Mouse (Mus musculus): ENCODE measurements at regions not wholly inside any gene's neighbourhood (a gene's known extent, or its start where the extent isn't known, plus 50 kb on each side); places are given as distances from the start of the nearest gene placed in this dataset.
"Not testable (repeated sequence)": the region's sequence is repeated elsewhere in the genome, so short reads cannot be mapped to it uniquely, and the experiment has no call there.

DNA sequence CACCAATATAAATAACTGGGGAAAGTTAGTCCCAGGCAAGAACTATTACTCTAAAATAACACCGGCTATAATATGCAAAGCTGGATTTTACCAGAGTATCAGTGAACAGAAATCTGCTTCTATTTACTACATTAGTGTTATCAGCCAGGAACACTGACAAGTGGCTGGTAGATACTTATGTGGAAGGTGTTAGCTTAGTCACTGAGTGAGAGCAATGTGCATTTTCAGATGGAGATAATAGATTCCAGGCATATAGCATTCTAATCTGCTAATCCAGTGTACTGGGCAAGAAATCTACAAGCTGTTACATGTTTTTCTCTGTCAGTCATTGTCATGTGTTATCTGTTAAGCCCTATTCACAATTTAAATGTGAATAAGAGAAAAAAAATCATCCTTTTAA, 1054.6 kb upstream of the Rag2 start:
- WGBS, result no CpG with 5 or more reads among the region's 1 CpGs
- not testable (repeated sequence) for H3K4me2 ChIP-seq; H3K27ac ChIP-seq (replicated peaks); H3K36me3 ChIP-seq; ATAC-seq (ENCODE audit: low read depth); H3K27me3 ChIP-seq; H3K4me1 ChIP-seq (replicated peaks); H3K9ac ChIP-seq; H3K4me3 ChIP-seq; H3K9me3 ChIP-seq

DNA sequence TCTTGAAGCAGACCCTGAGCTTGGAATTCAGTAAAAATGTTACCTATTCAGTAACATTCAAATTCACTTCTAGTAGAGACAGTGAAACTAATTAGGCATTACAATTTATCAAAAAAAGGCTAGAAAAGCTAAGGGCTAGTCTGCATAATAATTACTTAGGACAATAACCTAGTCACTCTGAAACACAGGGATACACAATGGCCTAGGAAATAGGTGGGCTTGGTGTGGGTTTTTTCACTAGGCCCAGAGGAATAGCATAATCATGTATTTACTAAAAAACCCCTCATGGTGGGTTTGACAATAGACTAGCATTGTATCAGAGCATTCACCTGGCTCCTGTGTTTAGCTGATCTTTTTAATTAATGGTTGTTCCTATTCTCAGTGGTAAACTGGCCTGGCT, 1033.9 kb upstream of the Rag2 start:
- H3K9ac ChIP-seq; H3K36me3 ChIP-seq; H3K4me3 ChIP-seq; H3K27ac ChIP-seq (replicated peaks); H3K27me3 ChIP-seq; H3K4me1 ChIP-seq (replicated peaks); H3K9me3 ChIP-seq; ATAC-seq (ENCODE audit: low read depth); H3K4me2 ChIP-seq: not testable (repeated sequence)

DNA sequence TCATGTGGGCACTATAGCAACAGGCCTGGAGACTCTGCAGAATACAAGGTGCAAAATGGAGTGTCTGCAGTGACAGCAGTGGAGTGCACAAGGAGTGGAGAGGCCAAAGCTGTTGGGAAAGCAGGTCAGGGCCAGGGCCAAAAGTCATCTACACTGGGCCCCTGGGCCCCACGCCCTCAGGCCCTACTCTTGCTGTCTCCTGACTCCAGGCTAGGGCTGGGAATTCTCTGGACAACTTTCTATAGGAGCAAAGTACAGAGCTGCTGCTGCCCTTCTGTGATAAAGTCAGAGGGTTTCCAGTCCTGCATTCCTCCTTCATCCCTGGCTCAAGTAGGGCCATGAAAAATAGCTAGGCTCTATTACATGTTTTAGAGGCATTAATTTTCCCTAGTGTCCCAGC, 998.3 kb upstream of the Rag2 start:
- H3K4me1 ChIP-seq (replicated peaks); H3K36me3 ChIP-seq; H3K27me3 ChIP-seq; ATAC-seq (ENCODE audit: low read depth); H3K4me2 ChIP-seq; H3K9me3 ChIP-seq; H3K4me3 ChIP-seq; H3K27ac ChIP-seq (replicated peaks); H3K9ac ChIP-seq: not testable (repeated sequence)
- no CpG with 5 or more reads among the region's 1 CpGs for WGBS

DNA sequence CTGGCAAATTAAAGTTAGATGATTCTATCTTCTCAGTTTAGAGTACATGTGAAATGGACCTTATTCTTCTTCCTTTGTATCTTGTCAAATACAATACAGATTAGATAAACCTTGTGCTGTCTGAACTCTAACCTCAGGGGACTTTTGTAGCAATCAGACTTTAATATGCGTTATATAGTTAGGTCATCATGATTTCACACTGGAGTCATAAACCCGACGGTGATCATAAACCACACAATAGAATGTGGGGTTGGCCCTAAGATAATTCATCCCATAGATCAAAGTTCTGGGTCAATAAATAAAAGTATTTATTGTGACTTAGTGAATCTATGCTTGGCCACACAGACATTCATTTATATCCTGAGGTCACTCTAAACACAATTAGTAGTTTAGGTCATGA, 971.8 kb upstream of the Rag2 start:
- not testable (repeated sequence) for H3K9me3 ChIP-seq; ATAC-seq (ENCODE audit: low read depth); H3K36me3 ChIP-seq; H3K4me3 ChIP-seq; H3K4me2 ChIP-seq; H3K27ac ChIP-seq (replicated peaks); H3K4me1 ChIP-seq (replicated peaks); H3K9ac ChIP-seq; H3K27me3 ChIP-seq
- WGBS, result no CpG with 5 or more reads among the region's 3 CpGs

DNA sequence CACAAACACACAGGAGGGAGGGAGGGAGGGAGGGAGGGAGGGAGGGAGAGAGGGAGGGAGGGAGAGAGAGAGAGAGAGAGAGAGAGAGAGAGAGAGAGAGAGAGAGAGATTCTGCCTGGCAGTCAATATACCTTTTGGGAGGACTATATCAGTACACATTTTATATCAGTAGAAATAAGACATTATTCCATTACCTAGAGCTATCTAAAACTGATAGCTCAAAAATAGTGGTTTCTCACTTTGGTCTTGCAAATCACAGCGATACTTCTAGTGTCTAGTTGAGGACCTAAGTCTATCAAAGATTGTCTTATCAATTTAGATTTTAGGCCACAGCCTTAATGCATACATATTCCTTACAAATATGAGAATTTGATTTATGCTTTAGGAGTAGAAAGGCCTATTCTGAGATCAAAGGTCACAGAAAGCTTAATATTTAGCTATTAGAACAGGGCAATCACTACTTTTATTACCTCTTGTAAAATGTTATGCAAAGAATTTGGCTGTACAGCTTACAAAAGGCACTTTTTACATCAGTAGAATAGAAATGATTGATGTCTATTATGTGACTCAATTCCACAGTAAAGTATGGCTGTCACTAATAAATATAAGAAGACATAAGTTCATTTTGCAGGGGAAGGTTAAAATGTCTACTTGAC, 953.0 kb upstream of the Rag2 start:
- not testable (repeated sequence) for H3K4me2 ChIP-seq; ATAC-seq (ENCODE audit: low read depth); H3K9me3 ChIP-seq; H3K36me3 ChIP-seq; H3K4me3 ChIP-seq; H3K4me1 ChIP-seq (replicated peaks); H3K27ac ChIP-seq (replicated peaks); H3K27me3 ChIP-seq; H3K9ac ChIP-seq
- no CpG with 5 or more reads among the region's 1 CpGs for WGBS

DNA sequence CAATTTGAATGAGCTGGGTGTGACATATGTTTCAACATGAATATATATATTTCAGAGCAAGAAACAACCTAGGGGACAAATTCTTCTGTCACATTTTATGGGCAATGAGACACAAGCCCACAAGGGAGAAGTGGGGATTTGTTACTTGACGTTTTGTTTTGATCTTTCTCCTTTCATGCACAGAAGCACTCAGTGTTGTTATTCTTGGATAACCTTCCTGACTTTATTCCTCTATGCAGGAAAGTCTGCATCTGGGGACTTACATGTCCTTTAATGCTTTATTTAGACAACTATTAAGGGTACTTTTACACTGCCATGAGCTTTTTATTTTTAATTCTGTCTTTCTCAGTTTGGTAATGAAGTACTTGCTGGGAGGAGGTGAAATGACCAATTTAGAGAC, 916.1 kb upstream of the Rag2 start:
- not testable (repeated sequence) for H3K4me1 ChIP-seq (replicated peaks); H3K9me3 ChIP-seq; H3K36me3 ChIP-seq; H3K4me2 ChIP-seq; H3K9ac ChIP-seq; H3K4me3 ChIP-seq; H3K27me3 ChIP-seq; H3K27ac ChIP-seq (replicated peaks); ATAC-seq (ENCODE audit: low read depth)
- WGBS, result no CpG with 5 or more reads among the region's 1 CpGs

DNA sequence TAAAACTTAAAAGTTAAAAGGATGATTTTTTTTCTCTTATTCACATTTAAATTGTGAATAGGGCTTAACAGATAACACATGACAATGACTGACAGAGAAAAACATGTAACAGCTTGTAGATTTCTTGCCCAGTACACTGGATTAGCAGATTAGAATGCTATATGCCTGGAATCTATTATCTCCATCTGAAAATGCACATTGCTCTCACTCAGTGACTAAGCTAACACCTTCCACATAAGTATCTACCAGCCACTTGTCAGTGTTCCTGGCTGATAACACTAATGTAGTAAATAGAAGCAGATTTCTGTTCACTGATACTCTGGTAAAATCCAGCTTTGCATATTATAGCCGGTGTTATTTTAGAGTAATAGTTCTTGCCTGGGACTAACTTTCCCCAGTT, 881.2 kb upstream of the Rag2 start:
- no CpG with 5 or more reads among the region's 1 CpGs for WGBS
- H3K4me2 ChIP-seq; ATAC-seq (ENCODE audit: low read depth); H3K36me3 ChIP-seq; H3K9ac ChIP-seq; H3K27me3 ChIP-seq; H3K4me1 ChIP-seq (replicated peaks); H3K4me3 ChIP-seq; H3K27ac ChIP-seq (replicated peaks); H3K9me3 ChIP-seq: not testable (repeated sequence)

DNA sequence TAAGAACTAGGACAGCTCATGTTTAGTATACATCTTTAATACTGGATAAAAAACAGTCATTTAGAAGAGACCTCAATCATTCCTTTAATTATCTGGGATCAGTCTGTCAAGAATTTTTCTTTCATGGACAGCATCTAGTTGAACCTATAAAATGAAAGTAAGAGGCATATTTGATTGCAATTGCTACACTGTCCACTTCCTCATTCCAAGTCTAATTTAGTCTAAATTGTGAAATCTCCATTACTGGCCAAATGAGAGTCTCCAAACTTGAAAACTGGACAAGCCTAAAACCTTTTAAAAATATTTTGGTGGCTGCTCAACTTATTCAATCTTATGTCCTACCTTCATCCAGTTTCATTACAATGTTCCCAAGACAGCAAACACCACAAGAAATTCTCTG, 869.5 kb upstream of the Rag2 start:
- not testable (repeated sequence) for H3K4me3 ChIP-seq; H3K27me3 ChIP-seq; H3K27ac ChIP-seq (replicated peaks); ATAC-seq (ENCODE audit: low read depth); H3K9ac ChIP-seq; H3K36me3 ChIP-seq; H3K4me1 ChIP-seq (replicated peaks); H3K4me2 ChIP-seq; H3K9me3 ChIP-seq

DNA sequence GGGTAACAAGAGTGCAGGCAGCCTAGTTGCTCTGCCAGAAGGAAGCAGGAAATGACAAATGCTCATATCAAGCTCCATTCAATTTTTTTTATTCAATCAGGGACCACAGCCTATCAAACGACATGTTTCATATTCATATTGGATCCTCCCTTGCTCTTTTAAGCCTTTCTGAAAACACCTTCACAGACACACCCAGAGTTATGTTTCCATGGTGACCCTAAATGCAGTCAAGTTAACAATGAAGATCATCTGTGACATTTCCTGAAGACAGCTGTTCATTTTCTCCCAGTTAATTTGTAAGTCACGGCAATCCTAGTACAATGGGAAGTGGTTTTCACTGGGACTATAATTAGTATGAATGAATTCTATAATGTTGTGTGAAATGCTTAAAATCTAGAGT, 839.1 kb upstream of the Rag2 start:
- H3K4me1 ChIP-seq (replicated peaks), result no peaks in the 10 kb centered on the region
- no peak overlapping the region for H3K4me3 ChIP-seq
- no peaks in the 10 kb centered on the region for H3K27me3 ChIP-seq
- no peaks in the 10 kb centered on the region for H3K9me3 ChIP-seq
- 66% methylated on average over 2 of the region's 2 CpGs for WGBS
- no peak for ATAC-seq (ENCODE audit: low read depth)
- no peaks in the 10 kb centered on the region for H3K36me3 ChIP-seq
- H3K4me2 ChIP-seq, result no peak overlapping the region
- H3K27ac ChIP-seq (replicated peaks), result no peak overlapping the region
- no peak overlapping the region for H3K9ac ChIP-seq

DNA sequence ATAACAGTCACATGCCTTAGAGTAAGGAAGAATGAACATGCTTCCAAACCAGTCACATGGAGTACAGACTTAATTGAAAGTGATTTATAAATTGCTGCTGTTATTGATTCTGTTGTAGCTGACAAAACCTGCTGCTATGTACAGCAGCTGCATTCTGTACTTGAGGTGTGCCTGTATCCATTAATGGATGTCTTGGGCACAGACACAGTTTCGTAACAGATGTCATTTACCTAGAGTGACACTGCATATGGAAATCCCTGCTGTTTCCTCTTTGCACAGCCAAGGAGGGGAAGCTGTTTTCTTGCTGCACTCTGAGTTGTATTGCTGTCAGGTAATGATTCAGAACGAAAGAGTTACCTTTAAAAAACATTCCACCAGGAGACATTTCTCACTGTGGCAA, 828.9 kb upstream of the Rag2 start:
- no peaks in the 10 kb centered on the region for H3K9me3 ChIP-seq
- no peaks in the 10 kb centered on the region for H3K36me3 ChIP-seq
- H3K27me3 ChIP-seq, result no peaks in the 10 kb centered on the region
- peaks cover 3% of the 10 kb centered on the region; the same call in 1 of the 2 replicates for H3K4me1 ChIP-seq (replicated peaks)
- H3K27ac ChIP-seq (replicated peaks), result no peak overlapping the region
- 70% methylated on average over 2 of the region's 2 CpGs for WGBS
- no peak overlapping the region for H3K9ac ChIP-seq
- no peak overlapping the region for H3K4me2 ChIP-seq
- no peak for ATAC-seq (ENCODE audit: low read depth)
- H3K4me3 ChIP-seq, result no peak overlapping the region

DNA sequence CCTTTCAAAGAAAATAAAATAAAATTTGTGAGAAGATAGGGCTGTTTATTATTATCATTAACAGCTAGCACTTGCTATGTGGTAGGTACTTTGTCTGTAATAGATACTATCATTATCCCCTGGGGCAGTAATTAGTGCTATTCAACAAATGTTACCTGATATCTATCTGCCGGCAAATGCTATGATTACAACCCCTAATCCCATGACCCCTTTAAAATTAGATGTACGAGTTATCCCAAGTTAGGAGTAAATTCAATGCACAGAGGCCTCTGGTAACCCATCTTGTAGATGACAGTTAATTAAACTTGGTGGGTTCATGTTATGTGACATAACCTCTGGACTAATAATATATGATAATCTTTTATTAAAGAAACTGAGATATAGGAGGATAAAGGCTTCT, 827.7 kb upstream of the Rag2 start:
- WGBS, result 44% methylated on average over 2 of the region's 2 CpGs
- Histone ChIP-seq H3K27ac (replicated peaks) (no peak overlapping the region), H3K9ac (no peak overlapping the region), H3K4me1 (replicated peaks) (peaks cover 3% of the 10 kb centered on the region; the same call in 1 of the 2 replicates), H3K9me3 (no peaks in the 10 kb centered on the region), H3K4me2 (no peak overlapping the region), H3K4me3 (no peak overlapping the region), H3K36me3 (no peaks in the 10 kb centered on the region), H3K27me3 (no peaks in the 10 kb centered on the region)
- no peak for ATAC-seq (ENCODE audit: low read depth)

DNA sequence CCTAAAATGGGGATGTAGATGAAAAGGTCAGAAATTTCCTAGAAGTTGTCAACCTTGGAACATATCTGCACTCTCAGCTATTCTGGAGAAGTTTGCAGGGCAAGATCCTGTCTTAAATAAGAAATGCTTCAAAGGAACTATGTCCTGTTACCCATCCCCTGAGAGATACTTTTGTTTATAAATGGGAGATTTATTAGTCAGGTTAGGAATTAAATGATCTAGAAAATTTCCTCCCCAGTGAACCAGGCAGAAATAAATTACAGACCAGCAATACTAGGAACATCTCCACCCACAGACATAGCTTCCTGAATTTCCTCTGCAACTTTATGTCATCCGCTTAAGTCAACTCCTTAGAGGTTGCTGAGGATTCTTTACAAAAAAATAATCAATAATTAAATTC, 827.0 kb upstream of the Rag2 start:
- H3K4me3 ChIP-seq, result no peak overlapping the region
- no peaks in the 10 kb centered on the region for H3K9me3 ChIP-seq
- no peak overlapping the region for H3K27ac ChIP-seq (replicated peaks)
- WGBS, result 80% methylated on average over 1 of the region's 1 CpGs
- no peak overlapping the region for H3K4me2 ChIP-seq
- no peak overlapping the region for H3K9ac ChIP-seq
- ATAC-seq (ENCODE audit: low read depth), result no peak
- H3K27me3 ChIP-seq, result no peaks in the 10 kb centered on the region
- peaks cover 3% of the 10 kb centered on the region; the same call in 1 of the 2 replicates for H3K4me1 ChIP-seq (replicated peaks)
- no peaks in the 10 kb centered on the region for H3K36me3 ChIP-seq

DNA sequence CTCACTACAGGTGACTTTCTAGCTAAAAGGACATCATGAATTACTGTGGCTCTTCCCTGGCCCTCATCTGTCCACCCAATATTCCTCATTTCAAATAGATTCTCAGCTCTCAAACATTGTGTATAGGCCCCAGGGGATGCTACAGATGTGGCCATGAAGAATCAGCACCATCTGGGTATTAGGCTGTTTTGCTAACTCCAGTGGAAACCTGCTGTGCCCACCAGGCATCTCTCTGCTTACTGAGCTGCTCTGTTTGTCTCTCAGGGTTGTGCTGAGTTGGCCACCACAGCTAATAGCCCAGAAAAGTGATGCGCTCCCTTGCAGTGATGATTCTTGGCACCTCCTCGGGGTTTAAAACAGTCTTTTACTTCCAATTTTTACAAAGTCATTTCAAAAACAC, 812.0 kb upstream of the Rag2 start:
- 0 out of 2 replicates have a peak, but pooled peaks have one; percentile 43 for ATAC-seq (ENCODE audit: low read depth)

More for the DNA sequence above, 812.0 kb upstream of the Rag2 start:
- Histone ChIP-seq H3K9me3 (no peaks in the 10 kb centered on the region), H3K4me2 (no peak overlapping the region), H3K4me3 (no peak overlapping the region), H3K36me3 (no peaks in the 10 kb centered on the region), H3K9ac (no peak overlapping the region), H3K4me1 (replicated peaks) (no peaks in the 10 kb centered on the region; the same call in 1 of the 2 replicates), H3K27me3 (no peaks in the 10 kb centered on the region), H3K27ac (replicated peaks) (no peak overlapping the region)
- 61% methylated on average over 2 of the region's 2 CpGs for WGBS

Data from neural tube, embryonic 13.5 days (tissue).